Mouse (Mus musculus): Measurements from ENCODE around the gene Ifna5.
"Not testable (repeated sequence)": the region's sequence is repeated elsewhere in the genome, so short reads cannot be mapped to it uniquely, and the experiment has no call there.

GRCm38 (mm10) chr4:88797097-88797496 lies 38.2 kb upstream of the Ifna5 start, which contains the start of gene Gm13279:
- not testable (repeated sequence) for TF ChIP-seq CTCF (IDR thresholded peaks at IDR 0.05; ENCODE audit: low read depth, low read length); GATA2 (IDR thresholded peaks at IDR 0.05; ENCODE audit: borderline replicate concordance, low read depth, low read length)

Measured in G1E (cell line).